Mouse (Mus musculus) cerebellum, adult 8-10 months (tissue): ENCODE measurements around the gene Smad1.
A peak's percentile ranks its signal among the peaks of the same experiment; 100 is the strongest.

Experiments
- DNase-seq: peaks from one replicate; pipeline ENCODE4 v3.0.0; 2022

The Smad1 gene

GRCm38 (mm10) chr8:79381771-79382170 is 17.5 kb downstream of the Smad1 start:
- DNase-seq = no peak

GRCm38 (mm10) chr8:79380386-79380785 is 18.9 kb downstream of the Smad1 start:
- no peak for DNase-seq

- DNase-seq = no peak
Observed at GRCm38 (mm10) chr8:79379971-79380370, 19.3 kb downstream of the Smad1 start.

- DNase-seq = no peak
Observed at GRCm38 (mm10) chr8:79376648-79377047, 22.7 kb downstream of the Smad1 start.

- no peak for DNase-seq
Observed at GRCm38 (mm10) chr8:79375775-79376123, 23.6 kb downstream of the Smad1 start.

- no peak for DNase-seq
Observed at GRCm38 (mm10) chr8:79375074-79375774, 24.1 kb downstream of the Smad1 start.

GRCm38 (mm10) chr8:79374410-79374809 is 24.9 kb downstream of the Smad1 start:
- DNase-seq = no peak

GRCm38 (mm10) chr8:79373563-79373962 is 25.8 kb downstream of the Smad1 start:
- DNase-seq = no peak

GRCm38 (mm10) chr8:79372960-79373359 is 26.4 kb downstream of the Smad1 start:
- no peak for DNase-seq

GRCm38 (mm10) chr8:79372521-79372920 is 26.8 kb downstream of the Smad1 start:
- no peak for DNase-seq

- DNase-seq = no peak
Observed at GRCm38 (mm10) chr8:79372084-79372483, 27.2 kb downstream of the Smad1 start.

GRCm38 (mm10) chr8:79370646-79371290 is 28.6 kb downstream of the Smad1 start:
- no peak for DNase-seq

- no peak for DNase-seq
Observed at GRCm38 (mm10) chr8:79369163-79369562, 30.2 kb downstream of the Smad1 start.

- no peak for DNase-seq
Observed at GRCm38 (mm10) chr8:79367959-79368358, 31.4 kb downstream of the Smad1 start.

GRCm38 (mm10) chr8:79367350-79367749 is 32.0 kb downstream of the Smad1 start:
- DNase-seq = no peak

GRCm38 (mm10) chr8:79366227-79366626 is 33.1 kb downstream of the Smad1 start:
- no peak for DNase-seq

GRCm38 (mm10) chr8:79365707-79366106 is 33.6 kb downstream of the Smad1 start:
- peak; percentile 44 for DNase-seq

- no peak for DNase-seq
Observed at GRCm38 (mm10) chr8:79364806-79365205, 34.5 kb downstream of the Smad1 start.

GRCm38 (mm10) chr8:79362430-79362829 is 36.9 kb downstream of the Smad1 start:
- no peak for DNase-seq

- no peak for DNase-seq
Observed at GRCm38 (mm10) chr8:79360774-79361527, 38.4 kb downstream of the Smad1 start.

- no peak for DNase-seq
Observed at GRCm38 (mm10) chr8:79360302-79360701, 39.0 kb downstream of the Smad1 start.

GRCm38 (mm10) chr8:79355721-79356434 is 43.4 kb downstream of the Smad1 start:
- no peak for DNase-seq

GRCm38 (mm10) chr8:79354009-79354408 is 45.3 kb downstream of the Smad1 start:
- no peak for DNase-seq
